Mouse (Mus musculus) neural tube, embryonic 12.5 days (tissue): ENCODE measurements at regions not wholly inside any gene's neighbourhood (a gene's known extent, or its start where the extent isn't known, plus 50 kb on each side); places are given as distances from the start of the nearest gene placed in this dataset.
A peak's percentile ranks its signal among the peaks of the same experiment; 100 is the strongest.

Experiments
- ATAC-seq: fragments of 200-750 bp; cut with Nextera tagmentation; 2 replicates; pipeline ENCODE4 v1.8.0; 2017; ENCODE audit warnings: low read depth, mild to moderate bottlenecking, moderate TSS enrichment, moderate library complexity; ENCODE audit not compliant: low FRiP score
- H3K27ac ChIP-seq: fragments of 300-500 bp; sonication (generic); 2 replicates; pipeline ENCODE4 v1.5.1; 2016
- H3K27me3 ChIP-seq: fragments of 300-500 bp; sonication (generic); replicated peaks from 2 replicates; pipeline ENCODE4 v1.6.1; 2016; ENCODE audit warnings: mild to moderate bottlenecking
- H3K36me3 ChIP-seq: fragments of 300-500 bp; sonication (generic); 2 replicates; pipeline ENCODE4 v1.6.1; 2016; ENCODE audit warnings: mild to moderate bottlenecking
- H3K4me1 ChIP-seq: fragments of 300-500 bp; sonication (generic); 2 replicates; pipeline ENCODE4 v1.6.1; 2016
- H3K4me2 ChIP-seq: fragments of 300-500 bp; sonication (generic); replicated peaks from 2 replicates; pipeline ENCODE4 v1.6.1; 2016; ENCODE audit warnings: mild to moderate bottlenecking
- H3K4me3 ChIP-seq: fragments of 300-500 bp; sonication (generic); 2 replicates; pipeline ENCODE4 v1.5.1; 2016
- H3K9ac ChIP-seq: fragments of 300-500 bp; sonication (generic); 2 replicates; pipeline ENCODE4 v1.6.1; 2016; ENCODE audit warnings: mild to moderate bottlenecking
- H3K9me3 ChIP-seq: fragments of 300-500 bp; sonication (generic); 2 replicates; pipeline ENCODE4 v1.6.1; 2016; ENCODE audit warnings: mild to moderate bottlenecking
- WGBS: fragments of 180-500 bp; shearing (Covaris S2); methylation state at CpG from one replicate; pipeline ENCODE4 v1.1.7; 2016; 5-methylcytosine and 5-hydroxymethylcytosine counted together

DNA sequence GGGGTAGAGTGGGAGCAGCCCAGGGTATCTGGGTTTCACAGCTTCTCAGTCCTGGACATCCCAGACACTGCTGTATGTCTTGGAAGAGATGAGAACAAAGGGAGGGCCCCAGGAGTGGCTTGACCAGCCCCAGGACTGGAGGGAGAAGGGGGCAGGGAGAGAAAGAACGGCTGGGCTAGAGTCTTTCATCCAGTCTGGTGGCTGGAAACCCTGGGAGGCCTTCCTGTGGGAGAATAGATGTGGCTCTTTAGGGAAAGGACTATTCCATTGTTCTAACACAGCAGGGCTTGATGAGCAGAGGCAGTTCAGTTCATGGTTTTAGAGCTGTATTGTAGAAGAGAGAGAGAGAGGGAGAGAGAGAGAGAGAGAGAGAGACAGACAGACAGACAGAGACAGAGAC, 745.5 kb downstream of the Nxph1 start:
- Histone ChIP-seq H3K27me3 (no peaks in the 10 kb centered on the region), H3K4me2 (no peak overlapping the region), H3K4me1 (no peaks in the 10 kb centered on the region), H3K4me3 (no peak overlapping the region), H3K9me3 (no peaks in the 10 kb centered on the region), H3K36me3 (no peaks in the 10 kb centered on the region), H3K9ac (no peak overlapping the region), H3K27ac (no peak overlapping the region)
- WGBS: 5% methylated on average over 1 of the region's 1 CpGs
- no peak for ATAC-seq

DNA sequence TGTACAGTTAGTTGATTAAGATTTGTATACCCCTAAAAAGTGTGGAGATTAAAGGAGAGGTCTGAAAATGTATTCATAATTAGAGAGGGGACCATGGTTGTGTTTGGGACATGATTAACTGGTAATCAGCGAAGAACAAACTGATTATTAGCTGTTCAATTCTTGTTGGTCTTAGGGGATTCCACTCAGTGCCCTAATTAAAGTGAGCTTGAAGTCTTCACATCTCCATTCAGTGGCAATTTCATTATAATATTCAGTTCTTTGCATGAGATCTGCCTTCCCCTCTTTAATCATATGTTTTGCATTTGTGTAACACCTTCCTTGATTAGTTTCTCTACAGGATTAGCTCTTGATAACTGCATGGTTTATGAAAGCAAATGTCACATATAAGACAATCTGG, 749.5 kb downstream of the Nxph1 start:
- Histone ChIP-seq H3K27me3 (no peaks in the 10 kb centered on the region), H3K9ac (no peak overlapping the region), H3K4me1 (no peaks in the 10 kb centered on the region), H3K4me3 (no peak overlapping the region), H3K27ac (no peak overlapping the region), H3K9me3 (no peaks in the 10 kb centered on the region), H3K36me3 (no peaks in the 10 kb centered on the region), H3K4me2 (no peak overlapping the region)
- 68% methylated on average over 1 of the region's 1 CpGs for WGBS
- ATAC-seq: 0 out of 2 replicates have a peak, but pooled peaks have one; percentile 41

DNA sequence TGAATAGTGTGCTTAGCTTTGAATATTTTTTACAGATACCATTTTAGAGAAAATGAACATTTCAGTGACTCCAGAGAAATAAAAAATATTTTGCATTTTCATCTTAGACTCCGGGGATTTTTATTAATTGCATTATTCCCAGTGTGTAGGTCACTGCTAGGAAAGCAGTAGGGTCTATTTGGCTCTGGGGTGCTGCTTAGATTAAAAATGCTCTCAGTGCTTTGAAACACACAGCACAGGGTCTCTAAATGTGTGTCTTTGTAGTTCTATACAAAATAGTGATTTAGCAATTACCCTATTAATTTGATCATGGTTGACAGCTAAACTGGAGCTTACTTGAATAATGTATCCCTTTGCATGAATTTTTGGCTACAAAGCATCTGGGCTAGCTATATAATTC, 750.0 kb downstream of the Nxph1 start:
- Histone ChIP-seq H3K4me3 (no peak overlapping the region), H3K9ac (no peak overlapping the region), H3K27ac (no peak overlapping the region), H3K27me3 (no peaks in the 10 kb centered on the region), H3K9me3 (no peaks in the 10 kb centered on the region), H3K36me3 (no peaks in the 10 kb centered on the region), H3K4me2 (no peak overlapping the region), H3K4me1 (no peaks in the 10 kb centered on the region)
- WGBS: 76% methylated on average over 1 of the region's 1 CpGs
- ATAC-seq: no peak
